Mouse (Mus musculus) stomach, embryonic 15.5 days (tissue): ENCODE measurements at regions not wholly inside any gene's neighbourhood (a gene's known extent, or its start where the extent isn't known, plus 50 kb on each side); places are given as distances from the start of the nearest gene placed in this dataset.

Experiments
- ATAC-seq: fragments of 200-750 bp; cut with Nextera tagmentation; 2 replicates; pipeline ENCODE4 v1.8.0; 2017; ENCODE audit warnings: low read depth, moderate number of reproducible peaks, moderate TSS enrichment; ENCODE audit not compliant: insufficient read depth, low FRiP score
- H3K27ac ChIP-seq: fragments of 300-500 bp; sonication (generic); 2 replicates; pipeline ENCODE4 v1.5.1; 2015; ENCODE audit warnings: mild to moderate bottlenecking, inconsistent platforms
- H3K27me3 ChIP-seq: fragments of 300-500 bp; sonication (generic); replicated peaks from 2 replicates; pipeline ENCODE4 v1.6.1; 2015; ENCODE audit warnings: inconsistent platforms
- H3K36me3 ChIP-seq: fragments of 300-500 bp; sonication (generic); 2 replicates; pipeline ENCODE4 v1.6.1; 2015; ENCODE audit warnings: inconsistent platforms
- H3K4me1 ChIP-seq: fragments of 300-500 bp; sonication (generic); 2 replicates; pipeline ENCODE4 v1.6.1; 2015; ENCODE audit warnings: inconsistent platforms
- H3K4me2 ChIP-seq: fragments of 300-500 bp; sonication (generic); 2 replicates; pipeline ENCODE4 v1.6.1; 2015; ENCODE audit warnings: mild to moderate bottlenecking, inconsistent platforms
- H3K4me3 ChIP-seq: fragments of 300-500 bp; sonication (generic); replicated peaks from 2 replicates; pipeline ENCODE4 v1.5.1; 2015; ENCODE audit warnings: inconsistent platforms
- H3K9ac ChIP-seq: fragments of 300-500 bp; sonication (generic); 2 replicates; pipeline ENCODE4 v1.6.1; 2015; ENCODE audit warnings: inconsistent platforms
- H3K9me3 ChIP-seq: fragments of 300-500 bp; sonication (generic); 2 replicates; pipeline ENCODE4 v1.6.1; 2016; ENCODE audit warnings: inconsistent platforms
- WGBS: fragments of 180-500 bp; shearing (Covaris S2); methylation state at CpG from one replicate; pipeline ENCODE4 v1.1.7; 2015; 5-methylcytosine and 5-hydroxymethylcytosine counted together

DNA sequence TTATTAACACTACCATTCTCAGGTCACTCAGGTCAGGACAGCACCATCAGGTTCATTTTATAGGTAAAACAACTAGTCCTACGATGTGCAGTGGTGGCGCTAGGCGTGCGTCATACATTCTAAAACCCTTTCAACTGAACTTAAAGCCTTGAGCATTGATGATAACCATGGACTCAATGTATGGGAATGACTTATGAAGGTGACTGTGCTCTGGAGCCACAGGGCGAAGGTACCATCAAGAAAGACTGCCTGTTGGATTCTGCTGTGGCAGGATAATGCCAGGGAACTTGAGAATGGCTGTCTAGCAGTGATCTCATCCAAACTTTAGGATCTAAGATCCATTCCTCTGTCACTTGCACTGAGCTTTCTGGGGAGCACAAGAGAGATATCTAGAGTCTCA lies 184.7 kb downstream of the Fam43a start:
- 95% methylated on average over 5 of the region's 5 CpGs for WGBS
- Histone ChIP-seq H3K36me3 (no peaks in the 10 kb centered on the region), H3K4me3 (no peak overlapping the region), H3K9me3 (no peaks in the 10 kb centered on the region), H3K27me3 (no peaks in the 10 kb centered on the region), H3K4me2 (no peak overlapping the region), H3K27ac (no peak overlapping the region), H3K4me1 (peaks cover 5% of the 10 kb centered on the region; the same call in 1 of the 2 replicates), H3K9ac (no peak overlapping the region)
- ATAC-seq: no peak

DNA sequence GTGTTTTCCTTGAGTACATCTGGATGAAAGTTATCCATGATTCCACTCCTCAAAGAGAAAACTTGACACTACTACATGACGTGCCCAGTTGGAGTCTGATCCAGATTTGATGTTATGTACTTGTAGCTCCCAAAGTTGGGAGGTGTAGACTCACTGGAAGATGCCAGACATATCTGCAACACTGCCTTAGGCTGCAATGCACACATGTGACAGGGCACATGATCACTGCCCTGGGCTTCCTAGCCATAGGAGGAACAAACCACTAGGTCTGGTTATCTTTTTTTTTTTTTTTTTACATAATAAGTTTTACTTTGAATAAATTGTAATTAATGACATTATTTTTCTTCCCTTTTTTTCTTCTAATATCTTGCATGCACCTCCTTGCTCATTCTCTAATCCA lies 185.4 kb downstream of the Fam43a start:
- no peak for ATAC-seq
- Histone ChIP-seq H3K9me3 (no peaks in the 10 kb centered on the region), H3K27ac (no peak overlapping the region), H3K4me1 (peaks cover 11% of the 10 kb centered on the region), H3K9ac (no peak overlapping the region), H3K36me3 (no peaks in the 10 kb centered on the region), H3K4me2 (no peak overlapping the region), H3K4me3 (no peak overlapping the region), H3K27me3 (no peaks in the 10 kb centered on the region)
- WGBS: 81% methylated on average over 1 of the region's 1 CpGs

DNA sequence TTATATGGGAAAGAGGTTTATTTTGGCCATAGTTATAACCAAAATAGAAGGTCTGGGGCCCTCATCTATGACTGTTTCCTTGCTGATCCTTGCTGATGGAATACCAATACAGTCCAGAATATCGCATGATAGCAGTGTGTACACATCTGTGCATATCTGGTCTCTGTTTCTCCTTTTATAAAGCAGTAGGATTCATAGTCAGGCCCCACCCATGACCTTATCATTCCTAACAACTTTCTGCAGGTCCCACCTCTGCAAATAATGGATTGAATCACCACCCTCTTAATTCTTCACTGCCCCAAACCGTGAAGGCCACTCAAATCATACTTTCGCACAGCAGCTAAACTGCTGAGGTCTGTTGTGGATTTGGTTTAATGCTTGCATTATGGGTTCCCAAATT lies 186.5 kb downstream of the Fam43a start:
- 79% methylated on average over 3 of the region's 3 CpGs for WGBS
- Histone ChIP-seq H3K4me2 (no peak overlapping the region), H3K27me3 (no peaks in the 10 kb centered on the region), H3K36me3 (no peaks in the 10 kb centered on the region), H3K9ac (no peak overlapping the region), H3K4me1 (peaks cover 22% of the 10 kb centered on the region), H3K27ac (no peak overlapping the region), H3K4me3 (no peak overlapping the region), H3K9me3 (no peaks in the 10 kb centered on the region)
- ATAC-seq: no peak

DNA sequence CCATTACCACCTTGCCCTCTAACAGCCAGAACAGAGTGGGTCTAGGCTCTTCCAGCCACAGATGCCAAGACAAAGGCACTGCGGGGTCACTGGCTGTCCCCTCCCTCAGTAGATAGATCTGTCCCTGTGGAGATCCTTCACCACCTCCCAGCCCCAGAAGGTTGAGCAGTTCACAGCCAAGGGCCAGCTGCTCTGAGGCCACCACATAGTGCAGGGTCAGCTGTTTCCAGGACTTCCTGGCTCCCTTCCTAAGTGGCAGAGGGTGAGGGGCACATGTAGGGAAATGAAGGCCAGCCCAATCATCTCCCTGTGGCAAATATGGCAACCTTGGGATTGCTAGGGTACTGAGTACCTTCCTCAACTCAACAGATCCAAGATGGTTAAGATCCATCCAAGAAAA lies 187.8 kb downstream of the Fam43a start:
- no peak overlapping the region for H3K27ac ChIP-seq
- peaks cover 29% of the 10 kb centered on the region for H3K4me1 ChIP-seq
- no peaks in the 10 kb centered on the region for H3K27me3 ChIP-seq
- ATAC-seq: no peak
- no peak overlapping the region for H3K9ac ChIP-seq
- no peak overlapping the region for H3K4me3 ChIP-seq
- H3K36me3 ChIP-seq: no peaks in the 10 kb centered on the region
- WGBS: 89% methylated on average over 1 of the region's 1 CpGs
- no peak overlapping the region for H3K4me2 ChIP-seq
- no peaks in the 10 kb centered on the region for H3K9me3 ChIP-seq

DNA sequence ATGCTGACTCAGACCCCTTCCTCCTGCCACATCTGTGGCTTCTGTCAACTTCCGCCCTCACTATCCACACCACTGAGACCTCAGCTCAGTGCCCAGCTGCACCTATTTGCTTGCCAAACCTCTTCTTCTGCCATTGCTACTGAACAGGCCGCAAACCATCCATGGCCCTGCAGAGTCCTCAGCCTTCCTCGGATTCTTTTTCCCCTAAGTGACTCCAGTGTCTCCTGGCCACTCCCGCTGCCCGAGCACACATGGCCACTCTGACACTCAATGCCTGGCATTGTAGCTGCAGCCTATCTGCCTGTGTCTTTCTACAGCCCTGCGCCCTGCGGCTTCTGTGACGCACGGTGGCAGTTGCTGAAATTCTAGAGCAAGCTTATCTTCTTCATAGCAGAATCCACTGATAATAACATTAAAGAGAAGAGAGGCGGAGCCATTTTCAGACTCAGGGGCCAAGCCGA lies 188.8 kb downstream of the Fam43a start:
- H3K27ac ChIP-seq: no peak overlapping the region; the same call in 1 of the 2 replicates
- no peak overlapping the region for H3K4me3 ChIP-seq
- H3K36me3 ChIP-seq: no peaks in the 10 kb centered on the region
- no peak overlapping the region for H3K4me2 ChIP-seq
- H3K9me3 ChIP-seq: no peaks in the 10 kb centered on the region
- WGBS: 63% methylated on average over 11 of the region's 11 CpGs
- peaks cover 36% of the 10 kb centered on the region for H3K4me1 ChIP-seq
- H3K9ac ChIP-seq: no peak overlapping the region
- no peak for ATAC-seq
- H3K27me3 ChIP-seq: no peaks in the 10 kb centered on the region

DNA sequence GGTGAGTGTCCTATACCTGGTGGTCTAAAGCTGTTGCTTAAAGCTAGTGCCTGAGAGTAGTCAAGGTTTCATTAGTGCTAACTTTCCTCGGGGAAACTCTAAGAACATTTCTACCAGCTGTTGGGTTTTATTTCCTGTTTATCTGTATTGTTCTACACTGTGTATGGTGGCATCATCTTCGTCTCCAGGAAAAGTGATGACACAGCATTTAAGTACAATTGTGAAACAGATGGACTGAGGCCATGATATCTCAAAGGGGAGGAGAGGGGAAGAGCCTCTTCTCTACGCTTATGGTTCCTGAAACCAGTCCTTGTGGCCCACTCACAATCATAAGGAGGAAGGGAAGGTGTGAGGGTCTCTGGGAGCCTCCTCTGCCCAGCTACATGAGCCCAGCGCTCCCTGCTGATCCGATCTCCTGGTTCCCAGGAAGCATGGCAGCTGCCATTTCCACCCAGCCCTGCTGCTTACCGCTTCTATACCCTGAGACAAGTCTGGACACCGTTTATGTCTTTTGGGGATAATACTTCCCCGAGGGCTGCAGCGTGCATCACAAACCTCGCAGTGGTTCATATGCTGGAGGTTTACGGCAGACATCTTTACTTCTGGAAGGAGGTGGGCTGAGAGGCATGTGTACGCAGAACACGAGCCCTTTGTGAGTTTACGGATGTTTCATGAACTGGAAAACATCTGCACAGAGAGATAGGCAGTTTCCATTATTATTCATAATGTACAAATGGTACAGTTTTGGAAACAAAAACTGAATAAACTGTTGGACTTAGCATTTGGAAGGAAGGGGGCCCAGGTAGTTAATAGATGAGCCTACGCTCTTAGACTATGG lies 189.6 kb downstream of the Fam43a start:
- no peak overlapping the region for H3K9ac ChIP-seq
- WGBS: 78% methylated on average over 15 of the region's 15 CpGs
- H3K27ac ChIP-seq: peak overlapping the region; percentile 86; the same call in 1 of the 2 replicates
- H3K27me3 ChIP-seq: no peaks in the 10 kb centered on the region
- no peaks in the 10 kb centered on the region for H3K9me3 ChIP-seq
- H3K4me2 ChIP-seq: no peak overlapping the region
- ATAC-seq: no peak
- H3K4me1 ChIP-seq: peaks cover 39% of the 10 kb centered on the region
- no peak overlapping the region for H3K4me3 ChIP-seq
- no peaks in the 10 kb centered on the region for H3K36me3 ChIP-seq

DNA sequence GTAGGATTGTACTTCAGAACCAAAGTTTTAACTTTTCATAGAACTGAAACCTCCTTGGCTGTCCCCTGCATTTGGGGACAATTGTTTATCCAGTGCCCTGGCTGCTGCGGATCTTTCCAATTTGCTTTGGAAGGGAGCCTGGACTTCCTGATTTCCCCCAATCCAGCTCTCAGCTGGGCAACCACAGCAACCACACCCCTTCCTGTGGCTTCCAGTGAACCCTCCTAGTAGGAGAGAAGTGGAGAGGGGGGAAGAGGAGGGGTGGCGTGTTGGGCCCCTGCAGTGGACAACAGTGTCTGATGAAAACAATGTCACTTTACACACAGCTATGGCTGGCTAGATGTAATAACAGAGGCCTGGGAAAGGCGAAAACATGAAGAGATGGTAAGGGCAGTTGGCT lies 190.5 kb downstream of the Fam43a start:
- Histone ChIP-seq H3K9me3 (no peaks in the 10 kb centered on the region), H3K9ac (no peak overlapping the region), H3K4me3 (no peak overlapping the region), H3K36me3 (no peaks in the 10 kb centered on the region), H3K4me2 (peak overlapping the region; percentile 20; the same call in 1 of the 2 replicates), H3K27ac (peak overlapping the region; percentile 86), H3K4me1 (peaks cover 39% of the 10 kb centered on the region), H3K27me3 (no peaks in the 10 kb centered on the region)
- peak; percentile 32; the same call in 1 of the 2 replicates for ATAC-seq
- 20% methylated on average over 3 of the region's 3 CpGs for WGBS

DNA sequence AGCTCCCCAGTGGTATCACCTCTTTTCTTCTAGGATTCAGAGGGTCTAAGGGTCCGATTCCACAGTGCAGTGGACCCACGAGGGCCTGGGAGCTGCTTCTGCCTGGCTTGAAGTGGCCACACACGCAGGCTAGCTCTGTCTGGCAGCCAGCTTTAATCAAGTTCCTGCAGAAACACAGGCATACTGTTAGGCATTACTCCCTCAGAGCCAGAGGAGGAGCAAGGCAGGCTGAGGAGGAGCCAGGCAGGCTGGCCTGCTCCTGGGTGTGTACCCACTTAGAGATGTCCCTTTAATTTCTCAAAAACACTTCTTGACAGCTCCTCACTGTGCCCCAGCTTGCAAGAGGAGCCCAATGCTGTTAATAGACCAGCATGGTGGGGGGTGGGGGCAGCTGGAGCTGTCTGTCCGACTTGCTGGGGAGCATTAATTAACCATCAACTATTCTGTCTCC lies 191.1 kb downstream of the Fam43a start:
- no peak overlapping the region for H3K9ac ChIP-seq
- peak; percentile 72 for ATAC-seq
- H3K27ac ChIP-seq: peak overlapping the region; percentile 86
- H3K4me3 ChIP-seq: no peak overlapping the region
- 17% methylated on average over 4 of the region's 4 CpGs for WGBS
- H3K27me3 ChIP-seq: no peaks in the 10 kb centered on the region
- no peaks in the 10 kb centered on the region for H3K9me3 ChIP-seq
- H3K4me1 ChIP-seq: peaks cover 39% of the 10 kb centered on the region
- no peaks in the 10 kb centered on the region for H3K36me3 ChIP-seq
- peak overlapping the region; percentile 20 for H3K4me2 ChIP-seq

DNA sequence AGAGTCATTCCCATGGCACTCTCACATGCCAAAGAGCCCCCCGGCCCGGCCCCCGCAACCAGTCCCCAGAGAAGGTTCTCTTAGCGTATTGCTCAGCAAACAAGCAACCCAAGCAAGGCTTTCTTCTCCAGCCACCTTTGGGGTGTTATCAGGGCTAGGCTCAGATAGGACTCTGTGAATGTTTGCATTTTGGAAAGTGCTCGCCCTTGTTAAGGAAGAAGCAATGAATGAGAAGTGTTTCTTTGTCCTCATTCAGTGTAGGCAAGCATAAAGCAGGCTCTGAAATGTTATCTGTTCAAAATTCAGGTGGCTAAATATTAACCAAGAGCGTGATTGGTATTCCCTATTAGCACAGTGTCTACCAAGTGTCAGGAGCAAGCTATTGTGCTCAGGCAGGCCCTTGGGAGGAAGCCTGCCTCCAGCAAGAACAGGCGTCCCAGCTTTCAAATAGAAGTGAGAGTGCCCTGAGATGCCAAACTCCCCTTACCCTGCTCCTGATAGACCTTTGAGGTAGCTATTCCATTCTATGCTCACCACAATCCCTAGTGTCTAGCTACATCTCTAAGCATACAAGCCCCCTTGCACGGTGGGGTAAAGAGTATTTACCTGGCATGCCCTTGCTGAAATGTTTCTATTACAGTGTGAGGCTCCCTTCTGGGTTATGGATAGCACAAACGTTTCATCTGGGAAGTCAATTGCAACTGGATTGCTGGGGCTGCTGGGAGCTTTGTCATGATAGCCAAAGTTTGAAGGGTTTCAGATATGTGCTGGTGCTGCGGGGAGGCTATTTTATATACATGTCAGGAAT lies 191.7 kb downstream of the Fam43a start:
- peak; percentile 75 for ATAC-seq
- 60% methylated on average over 10 of the region's 10 CpGs for WGBS
- no peaks in the 10 kb centered on the region for H3K36me3 ChIP-seq
- H3K9ac ChIP-seq: no peak overlapping the region
- H3K27ac ChIP-seq: peak overlapping the region; percentile 86
- peaks cover 39% of the 10 kb centered on the region for H3K4me1 ChIP-seq
- H3K27me3 ChIP-seq: no peaks in the 10 kb centered on the region
- H3K9me3 ChIP-seq: no peaks in the 10 kb centered on the region
- H3K4me2 ChIP-seq: peak overlapping the region; percentile 20
- H3K4me3 ChIP-seq: no peak overlapping the region

DNA sequence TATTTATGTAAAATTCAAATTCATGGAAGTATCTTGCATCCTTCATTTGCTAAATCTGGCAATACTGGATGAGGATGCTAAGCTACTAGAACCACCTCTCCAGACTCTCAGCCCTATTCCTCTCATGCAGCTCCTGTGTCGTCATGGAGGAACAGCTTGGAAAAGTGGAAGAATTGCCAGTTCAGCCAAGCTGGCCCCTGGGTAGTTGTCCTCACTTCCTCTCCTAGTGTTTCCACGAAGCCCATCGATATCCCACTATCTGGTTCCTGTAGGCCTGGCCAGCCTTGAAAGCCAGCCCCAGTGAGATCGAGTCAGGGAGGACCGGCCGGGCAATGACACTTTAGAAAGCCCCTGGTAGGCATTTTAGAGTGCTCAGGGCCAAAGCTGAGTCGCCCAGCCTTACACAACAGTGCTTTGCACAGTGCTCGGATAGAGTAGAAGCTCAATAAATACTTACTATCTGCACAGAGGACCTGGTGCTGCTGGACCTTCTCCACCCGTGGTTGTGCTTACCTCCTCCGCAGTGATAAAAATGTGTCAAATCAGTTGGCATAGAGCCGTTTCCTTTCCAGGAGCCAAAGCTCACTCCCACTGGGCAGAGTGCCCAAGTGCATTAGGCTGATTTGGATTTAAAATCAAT lies 193.3 kb downstream of the Fam43a start:
- ATAC-seq: no peak
- H3K4me2 ChIP-seq: no peak overlapping the region
- H3K9ac ChIP-seq: no peak overlapping the region
- peaks cover 39% of the 10 kb centered on the region for H3K4me1 ChIP-seq
- no peaks in the 10 kb centered on the region for H3K27me3 ChIP-seq
- no peaks in the 10 kb centered on the region for H3K36me3 ChIP-seq
- 64% methylated on average over 11 of the region's 11 CpGs for WGBS
- H3K4me3 ChIP-seq: no peak overlapping the region
- no peaks in the 10 kb centered on the region for H3K9me3 ChIP-seq
- H3K27ac ChIP-seq: no peak overlapping the region

DNA sequence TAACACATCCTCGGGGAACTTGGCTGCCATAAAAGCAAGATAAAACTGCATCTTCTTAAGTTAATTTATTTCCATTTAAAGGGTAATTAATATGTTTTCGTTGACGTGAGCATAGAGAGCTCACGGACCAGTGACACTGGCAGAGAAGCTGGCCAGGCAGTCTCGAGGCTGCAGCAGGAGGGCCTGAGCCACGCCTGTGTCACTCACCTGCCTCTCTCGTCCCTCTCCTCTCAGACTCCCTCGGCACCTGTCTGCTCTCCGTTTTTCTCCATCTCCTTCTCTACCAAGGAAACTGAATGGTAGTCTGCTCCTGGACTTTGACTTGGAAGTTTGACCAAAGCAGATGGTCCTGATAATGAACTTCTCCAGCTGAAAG lies 193.8 kb downstream of the Fam43a start:
- Histone ChIP-seq H3K27ac (0 out of 2 replicates have a peak overlapping the region, but pooled peaks have one; percentile 3), H3K4me2 (no peak overlapping the region), H3K9me3 (no peaks in the 10 kb centered on the region), H3K4me3 (no peak overlapping the region), H3K4me1 (peaks cover 39% of the 10 kb centered on the region), H3K36me3 (no peaks in the 10 kb centered on the region), H3K9ac (no peak overlapping the region), H3K27me3 (no peaks in the 10 kb centered on the region)
- ATAC-seq: no peak
- WGBS: 54% methylated on average over 9 of the region's 9 CpGs
